Mouse (Mus musculus): ENCODE results near the gene Jag2. TPM values are rescaled to one million over a fixed set of nuclear protein-coding genes. Genes with fewer than 3 reads are reported as not detected.

The Jag2 gene
- polyA plus RNA-seq, 1 experiment from 2014 or later = 7.9 TPM

DNA sequence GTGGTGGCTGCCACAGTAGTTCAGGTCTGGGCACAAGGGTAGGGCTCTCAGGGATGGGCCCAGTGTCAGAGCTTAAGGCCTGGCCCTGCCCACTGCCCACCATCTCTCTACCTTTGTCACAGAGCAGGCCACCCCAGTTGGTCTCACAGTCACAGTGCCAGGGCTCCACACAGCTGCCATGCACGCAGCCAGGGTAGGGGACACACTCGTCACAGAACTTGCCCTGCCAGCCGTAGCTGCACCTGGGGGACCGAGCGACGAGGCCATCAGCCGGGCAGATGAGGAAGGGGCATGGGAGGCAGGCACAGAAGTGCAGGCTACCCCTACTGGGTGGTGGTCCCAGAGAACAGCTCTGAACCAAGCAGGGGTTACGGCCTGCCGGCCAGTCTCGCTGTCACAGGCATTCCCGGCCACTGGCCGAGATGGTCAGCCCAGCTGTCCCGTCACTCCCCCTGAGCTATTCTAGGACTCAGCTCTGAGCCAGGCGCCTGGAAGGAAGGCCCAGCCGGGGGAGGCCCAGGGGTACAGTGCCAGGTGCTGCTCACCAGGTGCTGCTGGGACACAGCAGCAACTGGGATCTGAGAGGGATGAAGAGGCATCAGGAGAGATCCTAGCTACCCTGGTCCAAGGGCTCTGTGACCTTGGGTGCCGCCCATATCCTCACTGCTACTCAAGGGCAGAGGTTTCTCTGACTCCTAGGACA, 12.7 kb downstream of the Jag2 start:
- H3K27me3 ChIP-seq = no peaks in the 10 kb centered on the region
- H3K9me3 ChIP-seq = no peaks in the 10 kb centered on the region
- no peak for ATAC-seq (ENCODE audit: insufficient number of reproducible peaks, insufficient read depth, low FRiP score, low TSS enrichment)
- no peak overlapping the region for H3K9ac ChIP-seq
- WGBS = 81% methylated on average over 16 of the region's 16 CpGs
- no peak overlapping the region for H3K4me2 ChIP-seq (replicated peaks)
- peaks cover 2% of the 10 kb centered on the region; the same call in 1 of the 2 replicates for H3K4me1 ChIP-seq
- peaks cover 2% of the 10 kb centered on the region; the same call in 1 of the 2 replicates for H3K36me3 ChIP-seq
- no peak overlapping the region for H3K4me3 ChIP-seq
- H3K27ac ChIP-seq = no peak overlapping the region

GRCm38 (mm10) chr12:112915587-112915986, 14.0 kb downstream of the Jag2 start:
- H3K4me3 ChIP-seq = no peak overlapping the region
- no peaks in the 10 kb centered on the region for H3K4me1 ChIP-seq
- no peak overlapping the region for H3K9ac ChIP-seq
- no peaks in the 10 kb centered on the region for H3K9me3 ChIP-seq
- 82% methylated on average over 13 of the region's 13 CpGs for WGBS
- H3K27me3 ChIP-seq = no peaks in the 10 kb centered on the region
- H3K27ac ChIP-seq = no peak overlapping the region
- ATAC-seq (ENCODE audit: insufficient number of reproducible peaks, insufficient read depth, low FRiP score, low TSS enrichment) = no peak
- H3K36me3 ChIP-seq = peaks cover 6% of the 10 kb centered on the region; the same call in 1 of the 2 replicates
- H3K4me2 ChIP-seq (replicated peaks) = no peak overlapping the region

DNA sequence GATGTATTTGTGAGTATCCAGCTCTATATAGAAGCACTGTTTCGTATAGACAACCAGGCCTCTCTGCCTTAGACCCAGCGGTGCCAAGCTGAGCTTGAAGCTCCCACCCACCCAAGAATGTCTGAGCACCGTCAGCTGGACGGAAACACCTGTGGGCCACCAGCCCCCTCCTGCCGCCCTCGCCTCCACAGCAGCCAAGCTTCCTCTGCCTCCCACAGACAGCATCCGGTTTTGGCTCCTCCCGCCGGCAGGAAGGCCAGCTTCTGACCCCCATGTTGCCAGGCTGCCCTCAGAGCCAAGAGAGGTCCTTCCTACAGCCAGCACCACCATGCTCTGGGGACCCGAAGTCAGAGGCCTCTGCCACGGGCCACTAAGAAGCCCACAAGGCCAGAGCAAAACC, 15.0 kb downstream of the Jag2 start:
- Histone ChIP-seq H3K27ac (no peak overlapping the region), H3K36me3 (peaks cover 8% of the 10 kb centered on the region; the same call in 1 of the 2 replicates), H3K4me2 (replicated peaks) (no peak overlapping the region), H3K4me3 (no peak overlapping the region), H3K27me3 (no peaks in the 10 kb centered on the region), H3K9me3 (no peaks in the 10 kb centered on the region), H3K9ac (no peak overlapping the region), H3K4me1 (no peaks in the 10 kb centered on the region)
- ATAC-seq (ENCODE audit: insufficient number of reproducible peaks, insufficient read depth, low FRiP score, low TSS enrichment) = no peak
- WGBS = 75% methylated on average over 11 of the region's 11 CpGs

DNA sequence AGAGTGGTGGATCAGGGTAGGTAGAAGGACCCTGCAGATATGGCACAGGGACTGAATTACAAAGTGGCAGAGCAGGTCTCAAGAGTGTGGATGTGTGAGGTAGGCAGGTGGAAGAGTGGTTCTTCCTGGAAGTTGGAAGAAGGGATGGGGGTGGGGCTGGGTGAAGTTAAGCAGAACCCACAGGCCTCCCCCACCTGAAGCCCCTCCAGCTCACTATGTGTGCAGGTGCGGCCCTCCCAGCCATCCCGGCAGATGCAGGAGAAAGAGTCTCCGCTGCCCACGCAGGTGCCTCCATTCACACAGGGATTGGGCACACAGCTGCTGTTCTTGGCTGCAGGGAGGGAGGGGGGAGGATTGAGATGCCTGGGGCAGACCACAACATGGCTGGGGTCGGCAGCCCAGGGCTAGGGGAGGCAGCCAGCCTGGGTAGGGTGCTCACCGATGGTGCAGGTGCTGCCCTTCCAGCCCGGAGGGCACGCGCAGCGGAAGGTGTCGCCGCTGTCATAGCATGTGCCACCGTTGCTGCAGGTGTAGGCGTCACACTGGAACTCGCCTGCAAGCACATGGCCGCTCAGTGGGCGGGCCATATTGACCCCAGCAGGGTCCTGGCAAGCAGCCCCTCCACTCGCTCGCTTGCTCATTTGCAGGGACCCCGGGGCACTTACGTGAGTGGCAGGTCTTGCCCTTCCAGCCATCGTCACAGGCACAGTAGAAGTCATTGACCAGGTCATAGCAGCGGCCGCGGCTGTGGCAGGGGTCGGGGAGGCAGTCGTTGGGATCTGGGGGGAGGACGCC, 16.4 kb downstream of the Jag2 start:
- H3K4me1 ChIP-seq = no peaks in the 10 kb centered on the region
- 83% methylated on average over 28 of the region's 28 CpGs for WGBS
- H3K27me3 ChIP-seq = no peaks in the 10 kb centered on the region
- no peak overlapping the region for H3K9ac ChIP-seq
- no peak for ATAC-seq (ENCODE audit: insufficient number of reproducible peaks, insufficient read depth, low FRiP score, low TSS enrichment)
- no peak overlapping the region for H3K27ac ChIP-seq
- peaks cover 16% of the 10 kb centered on the region; the same call in 1 of the 2 replicates for H3K36me3 ChIP-seq
- no peak overlapping the region for H3K4me3 ChIP-seq
- no peak overlapping the region for H3K4me2 ChIP-seq (replicated peaks)
- H3K9me3 ChIP-seq = no peaks in the 10 kb centered on the region

- WGBS = 87% methylated on average over 17 of the region's 17 CpGs
- H3K4me3 ChIP-seq = no peak overlapping the region
- H3K27me3 ChIP-seq = no peaks in the 10 kb centered on the region
- H3K4me2 ChIP-seq (replicated peaks) = no peak overlapping the region
- no peak overlapping the region for H3K9ac ChIP-seq
- no peaks in the 10 kb centered on the region for H3K4me1 ChIP-seq
- peaks cover 16% of the 10 kb centered on the region; the same call in 1 of the 2 replicates for H3K36me3 ChIP-seq
- H3K27ac ChIP-seq = no peak overlapping the region
- no peak for ATAC-seq (ENCODE audit: insufficient number of reproducible peaks, insufficient read depth, low FRiP score, low TSS enrichment)
- no peaks in the 10 kb centered on the region for H3K9me3 ChIP-seq
Observed at GRCm38 (mm10) chr12:112911701-112912100, 17.9 kb downstream of the Jag2 start.

- Histone ChIP-seq H3K27ac (no peak overlapping the region), H3K27me3 (no peaks in the 10 kb centered on the region), H3K4me3 (no peak overlapping the region), H3K36me3 (peaks cover 16% of the 10 kb centered on the region; the same call in 1 of the 2 replicates), H3K9me3 (no peaks in the 10 kb centered on the region), H3K4me2 (replicated peaks) (no peak overlapping the region), H3K9ac (no peak overlapping the region), H3K4me1 (no peaks in the 10 kb centered on the region)
- ATAC-seq (ENCODE audit: insufficient number of reproducible peaks, insufficient read depth, low FRiP score, low TSS enrichment) = no peak
- WGBS = 94% methylated on average over 22 of the region's 22 CpGs
Observed at GRCm38 (mm10) chr12:112908991-112909390, 20.6 kb downstream of the Jag2 start.

GRCm38 (mm10) chr12:112905001-112905400, 24.6 kb downstream of the Jag2 start:
- no peaks in the 10 kb centered on the region for H3K4me1 ChIP-seq
- ATAC-seq (ENCODE audit: insufficient number of reproducible peaks, insufficient read depth, low FRiP score, low TSS enrichment) = no peak
- 75% methylated on average over 5 of the region's 5 CpGs for WGBS
- no peak overlapping the region for H3K27ac ChIP-seq
- no peak overlapping the region for H3K4me3 ChIP-seq
- no peaks in the 10 kb centered on the region for H3K9me3 ChIP-seq
- no peak overlapping the region for H3K9ac ChIP-seq
- H3K4me2 ChIP-seq (replicated peaks) = no peak overlapping the region
- peaks cover 10% of the 10 kb centered on the region; the same call in 1 of the 2 replicates for H3K36me3 ChIP-seq
- no peaks in the 10 kb centered on the region for H3K27me3 ChIP-seq

GRCm38 (mm10) chr12:112903941-112904340, 25.6 kb downstream of the Jag2 start:
- WGBS = 60% methylated on average over 8 of the region's 8 CpGs
- Histone ChIP-seq H3K9me3 (no peaks in the 10 kb centered on the region), H3K27ac (no peak overlapping the region), H3K4me2 (replicated peaks) (no peak overlapping the region), H3K27me3 (no peaks in the 10 kb centered on the region), H3K9ac (no peak overlapping the region), H3K4me3 (no peak overlapping the region), H3K4me1 (no peaks in the 10 kb centered on the region), H3K36me3 (0 out of 2 replicates have a peak, but pooled peaks cover 3% of the 10 kb centered on the region)
- ATAC-seq (ENCODE audit: insufficient number of reproducible peaks, insufficient read depth, low FRiP score, low TSS enrichment) = no peak

DNA sequence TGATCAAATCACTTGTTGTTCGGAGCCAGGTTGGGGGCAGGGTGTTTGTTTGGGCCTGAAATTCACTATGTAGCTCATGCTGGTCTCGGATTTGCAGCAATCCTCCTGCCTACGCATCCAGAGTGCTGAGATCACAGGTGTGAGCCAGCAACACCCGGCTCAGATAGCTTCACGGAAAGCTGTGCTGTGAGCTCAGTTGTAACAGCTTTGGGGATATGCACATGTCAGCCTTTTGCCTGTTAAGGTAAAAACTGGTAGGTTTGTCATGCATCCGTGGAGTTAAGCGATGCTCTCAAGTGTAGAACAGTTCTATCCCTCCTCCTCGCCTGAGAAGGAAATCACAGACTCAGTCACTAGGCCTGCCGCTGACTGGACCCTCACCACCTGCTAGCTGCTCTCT, 28.9 kb downstream of the Jag2 start:
- ATAC-seq (ENCODE audit: insufficient number of reproducible peaks, insufficient read depth, low FRiP score, low TSS enrichment) = no peak
- H3K27me3 ChIP-seq = no peaks in the 10 kb centered on the region
- H3K36me3 ChIP-seq = no peaks in the 10 kb centered on the region
- no peaks in the 10 kb centered on the region for H3K9me3 ChIP-seq
- no peak overlapping the region for H3K27ac ChIP-seq
- no peak overlapping the region for H3K4me3 ChIP-seq
- no peak overlapping the region for H3K4me2 ChIP-seq (replicated peaks)
- H3K9ac ChIP-seq = no peak overlapping the region
- 84% methylated on average over 9 of the region's 9 CpGs for WGBS
- peaks cover 4% of the 10 kb centered on the region; the same call in 1 of the 2 replicates for H3K4me1 ChIP-seq

GRCm38 (mm10) chr12:112898960-112899359, 30.6 kb downstream of the Jag2 start:
- H3K4me3 ChIP-seq = no peak overlapping the region
- H3K27ac ChIP-seq = no peak overlapping the region
- H3K27me3 ChIP-seq = no peaks in the 10 kb centered on the region
- 50% methylated on average over 4 of the region's 4 CpGs for WGBS
- no peak overlapping the region for H3K9ac ChIP-seq
- peaks cover 4% of the 10 kb centered on the region; the same call in 1 of the 2 replicates for H3K4me1 ChIP-seq
- no peak for ATAC-seq (ENCODE audit: insufficient number of reproducible peaks, insufficient read depth, low FRiP score, low TSS enrichment)
- H3K9me3 ChIP-seq = no peaks in the 10 kb centered on the region
- no peaks in the 10 kb centered on the region for H3K36me3 ChIP-seq
- no peak overlapping the region for H3K4me2 ChIP-seq (replicated peaks)

GRCm38 (mm10) chr12:112898351-112898750, 31.2 kb downstream of the Jag2 start:
- Histone ChIP-seq H3K27ac (no peak overlapping the region), H3K36me3 (no peaks in the 10 kb centered on the region), H3K27me3 (no peaks in the 10 kb centered on the region), H3K9ac (no peak overlapping the region), H3K4me1 (peaks cover 4% of the 10 kb centered on the region; the same call in 1 of the 2 replicates), H3K4me3 (no peak overlapping the region), H3K9me3 (no peaks in the 10 kb centered on the region), H3K4me2 (replicated peaks) (no peak overlapping the region)
- no peak for ATAC-seq (ENCODE audit: insufficient number of reproducible peaks, insufficient read depth, low FRiP score, low TSS enrichment)
- WGBS = 69% methylated on average over 12 of the region's 12 CpGs
